Mouse (Mus musculus) spleen, embryonic (tissue): Measurements from ENCODE around the gene Msrb3.

Source experiments
- CTCF ChIA-PET: fragments of 350-600 bp; sonication (Branson Sonifier 250); formaldehyde crosslinking; loops from one replicate; lab custom pipeline; 2022; lab: Charles Lee

Msrb3 gene

DNA sequence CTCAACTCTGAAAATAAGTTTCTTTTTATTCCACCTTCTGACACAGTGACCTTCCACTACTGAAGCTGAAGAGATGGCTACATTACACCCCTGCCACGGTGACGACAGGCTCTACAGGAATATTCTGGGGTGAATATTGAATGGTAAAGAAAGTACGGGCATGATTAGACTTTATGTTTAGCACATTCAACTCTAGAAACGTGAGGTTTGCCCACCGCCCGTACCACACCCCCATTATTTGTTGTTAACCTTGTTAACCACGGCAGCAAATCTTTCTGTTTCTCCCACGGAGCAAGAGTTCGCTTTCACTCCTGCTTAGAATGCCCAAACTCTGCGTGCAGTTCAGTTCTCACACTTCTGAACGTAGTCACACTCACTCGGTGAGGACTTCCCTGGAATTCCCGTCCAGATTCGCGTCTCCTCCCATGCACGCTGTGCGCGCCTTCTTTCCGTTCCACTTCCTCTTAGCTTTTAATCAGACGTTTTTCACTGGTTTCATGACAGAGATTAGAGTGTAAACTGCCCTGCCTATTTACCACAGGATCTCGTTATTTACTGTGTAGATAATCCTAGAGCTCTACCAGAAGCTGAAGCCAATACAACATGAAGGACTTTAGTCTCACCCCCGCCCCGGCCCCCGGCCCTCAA lies 87.0 kb downstream of the Msrb3 start:
- CTCF ChIA-PET: interaction anchor here (0.6 kb wide), 1 partner anchor 222 kb away, joined by 7 read pairs; no protein-coding TSS in a partner anchor

DNA sequence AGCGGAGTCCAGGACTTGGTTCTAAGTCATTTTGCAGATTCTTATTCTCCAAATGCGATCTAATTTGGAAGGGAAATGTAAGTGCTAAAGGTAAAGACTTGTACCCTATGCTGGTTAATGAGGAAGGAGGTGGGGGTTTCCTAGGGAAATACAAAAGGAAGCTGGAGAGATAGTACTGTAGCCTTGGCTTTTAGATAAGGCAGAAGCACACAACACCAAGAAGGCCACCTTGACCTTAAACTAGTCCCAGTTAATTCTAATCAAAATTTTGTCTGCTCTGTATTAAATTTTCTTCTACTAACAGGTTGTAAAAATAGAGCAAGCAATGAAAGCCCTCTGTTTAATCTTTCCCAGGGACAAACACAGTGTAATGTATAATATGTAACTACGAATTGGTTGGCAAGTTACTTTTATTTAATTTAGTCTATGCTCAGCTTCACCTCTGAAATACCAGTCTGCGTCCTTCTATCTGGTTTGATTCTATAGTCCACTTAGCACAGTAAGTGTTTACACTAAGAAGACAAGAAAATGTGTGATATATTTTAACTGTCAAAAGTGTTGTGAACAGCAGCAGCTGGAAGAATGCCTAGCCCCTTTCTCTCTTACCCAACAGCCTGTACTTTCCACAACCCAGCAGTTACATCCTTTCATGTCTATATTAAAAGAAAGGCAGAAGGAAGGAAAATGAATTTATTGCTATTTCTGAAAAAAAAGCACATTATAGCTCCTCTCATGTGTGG lies 87.9 kb downstream of the Msrb3 start:
- CTCF ChIA-PET: no interaction called here

DNA sequence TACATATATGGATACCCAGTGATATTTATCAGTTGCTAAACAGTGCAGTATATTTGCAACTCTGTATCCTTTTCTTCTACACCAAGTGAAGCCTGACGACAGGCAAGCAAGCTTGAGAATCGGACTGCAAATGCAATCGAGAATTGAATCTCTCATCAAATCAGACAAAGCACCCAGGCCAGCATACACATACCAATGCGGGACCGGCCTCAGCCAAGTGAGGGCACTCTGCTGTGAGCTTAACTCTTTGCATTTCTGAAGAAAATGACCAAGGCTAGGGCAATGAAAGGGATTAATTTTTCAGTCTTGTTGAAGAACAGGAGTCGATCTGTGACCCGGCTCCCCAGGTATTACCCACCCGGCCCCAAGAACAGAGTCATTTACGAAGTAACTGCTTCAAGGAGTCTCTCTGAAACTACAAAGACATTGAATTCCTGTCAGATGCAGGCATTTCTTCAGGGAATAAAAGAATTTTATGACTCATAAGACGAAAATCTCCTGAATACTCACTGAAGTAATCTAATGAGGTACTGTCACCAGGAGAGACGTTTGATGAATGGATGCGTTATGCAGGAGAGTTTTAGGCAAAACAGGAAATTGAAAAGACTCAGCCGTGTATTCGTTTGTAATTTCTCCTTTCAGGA lies 88.7 kb downstream of the Msrb3 start:
- CTCF ChIA-PET: no interaction called here

DNA sequence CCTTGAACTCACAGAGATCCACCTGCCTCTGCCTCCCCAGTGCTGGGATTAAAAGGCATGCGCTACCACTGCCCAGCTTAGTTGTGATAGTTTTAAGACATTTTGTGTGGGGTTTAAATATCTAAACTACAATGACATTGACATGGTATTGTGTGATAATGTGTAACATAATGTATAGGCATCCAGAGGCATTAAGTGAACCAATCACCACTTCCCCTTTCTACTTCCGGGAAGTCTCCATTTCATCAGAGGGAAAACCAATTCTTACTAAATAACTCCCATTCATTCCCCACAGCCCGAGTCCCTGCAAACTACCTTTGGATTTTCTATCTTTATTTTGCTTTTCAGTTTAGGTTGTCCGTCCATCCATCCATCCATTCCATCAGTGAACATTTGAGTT lies 90.7 kb downstream of the Msrb3 start:
- CTCF ChIA-PET: interaction anchor here (0.7 kb wide), 1 partner anchor 68 kb away, joined by 3 read pairs; no protein-coding TSS in a partner anchor

DNA sequence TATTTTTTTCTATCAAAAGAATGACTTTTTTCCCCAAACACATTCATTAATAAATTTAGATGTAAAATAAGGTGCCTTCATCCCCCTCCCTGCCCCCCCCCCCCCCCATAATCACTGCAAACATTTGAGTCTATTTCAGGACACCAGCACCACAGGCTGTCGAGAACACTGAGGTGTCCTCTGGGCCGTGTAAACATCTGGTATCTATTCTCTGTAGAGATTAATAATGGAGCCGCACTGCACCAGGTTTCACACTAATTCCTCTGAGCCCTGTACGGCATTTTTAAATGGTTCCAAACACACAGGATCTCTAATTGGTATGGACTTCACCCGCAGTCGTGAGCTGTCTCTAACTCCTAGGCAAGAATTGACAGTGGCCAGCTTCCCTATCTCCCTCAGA lies 97.8 kb downstream of the Msrb3 start:
- CTCF ChIA-PET: no interaction called here

DNA sequence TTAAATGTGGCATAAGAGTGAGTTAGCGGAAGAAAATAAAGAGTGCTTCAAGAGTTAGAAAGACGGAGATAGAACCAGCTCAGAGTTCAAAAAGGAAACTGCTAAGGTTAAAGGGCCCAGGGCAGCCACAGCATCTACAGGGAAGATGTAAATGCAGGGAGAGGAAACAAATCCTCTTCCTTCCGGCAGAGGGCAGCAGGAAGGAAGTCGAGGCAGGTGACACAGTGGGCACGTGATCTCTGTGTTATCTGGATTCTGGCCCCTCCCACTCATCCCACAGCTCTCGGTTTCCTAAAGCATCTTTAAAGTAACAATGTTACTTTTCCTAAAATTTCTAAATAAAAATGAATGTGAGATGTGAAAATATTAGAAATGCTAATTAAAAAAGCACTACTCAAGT lies 99.4 kb downstream of the Msrb3 start:
- CTCF ChIA-PET: no interaction called here

DNA sequence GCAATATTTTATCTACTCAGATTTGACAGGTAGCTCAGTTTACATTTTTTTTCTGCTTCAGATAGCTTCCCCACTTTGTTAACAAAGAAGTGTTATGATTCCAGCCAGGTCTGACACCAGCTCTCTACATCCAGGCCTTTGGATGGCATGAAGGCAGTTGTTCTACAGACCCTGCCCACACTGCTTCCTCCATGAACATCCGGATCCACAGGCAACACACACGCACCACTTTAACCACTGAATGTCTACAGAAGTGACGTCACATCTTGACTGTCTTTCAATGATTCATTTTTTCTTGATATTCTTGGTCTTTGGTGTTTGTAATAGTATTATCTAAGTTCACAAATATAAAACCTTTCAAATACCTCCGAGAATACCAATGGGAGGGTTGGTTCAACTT lies 102.2 kb downstream of the Msrb3 start:
- CTCF ChIA-PET: no interaction called here

DNA sequence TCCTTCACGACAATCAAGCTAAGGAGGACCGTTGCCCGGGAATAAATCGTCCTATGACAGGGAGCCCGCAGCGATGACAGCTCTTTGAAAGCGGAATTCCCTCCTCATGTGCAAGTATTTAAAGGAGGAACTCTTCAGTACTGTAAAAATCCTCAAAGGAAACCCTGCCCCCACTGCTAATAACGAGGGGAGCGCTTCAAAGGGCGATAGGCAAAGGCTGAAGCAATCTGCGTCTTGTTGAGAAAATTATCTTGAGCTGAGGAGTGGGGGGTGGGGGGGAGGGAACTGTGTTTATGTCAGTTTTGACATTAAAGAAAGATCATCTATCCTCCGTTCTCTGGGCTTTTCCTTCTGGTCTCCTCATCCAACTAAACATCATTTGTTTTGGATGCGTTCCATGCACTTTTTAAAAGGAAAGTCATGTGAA lies 104.5 kb downstream of the Msrb3 start:
- CTCF ChIA-PET: no interaction called here

DNA sequence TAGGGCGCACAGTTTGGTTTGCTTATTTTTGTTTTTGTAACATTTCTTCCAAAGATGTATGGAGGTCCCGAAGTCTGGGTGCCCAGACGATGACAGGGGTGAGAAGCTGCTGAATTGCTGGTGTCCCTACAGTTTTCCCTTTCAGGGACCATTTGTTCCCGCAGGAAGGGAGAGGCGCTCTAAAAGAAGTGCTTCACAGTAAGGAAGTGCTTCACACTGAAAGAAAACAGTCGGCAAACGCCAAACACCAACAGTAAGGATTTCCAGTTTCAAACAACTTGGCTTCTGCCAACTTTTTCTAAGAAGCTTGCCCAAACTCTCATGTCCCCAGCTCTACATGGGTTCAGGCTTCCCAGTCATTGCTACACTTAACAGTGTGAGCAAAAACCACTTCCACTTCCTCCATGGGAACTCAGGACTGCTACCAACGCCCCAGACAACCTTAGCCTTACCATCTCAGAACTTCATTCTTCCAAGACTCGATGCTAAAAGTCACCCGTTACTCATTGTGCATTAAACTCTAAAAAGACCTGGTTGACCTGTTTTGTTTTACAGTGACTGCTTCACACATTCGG lies 106.6 kb downstream of the Msrb3 start:
- CTCF ChIA-PET: no interaction called here

DNA sequence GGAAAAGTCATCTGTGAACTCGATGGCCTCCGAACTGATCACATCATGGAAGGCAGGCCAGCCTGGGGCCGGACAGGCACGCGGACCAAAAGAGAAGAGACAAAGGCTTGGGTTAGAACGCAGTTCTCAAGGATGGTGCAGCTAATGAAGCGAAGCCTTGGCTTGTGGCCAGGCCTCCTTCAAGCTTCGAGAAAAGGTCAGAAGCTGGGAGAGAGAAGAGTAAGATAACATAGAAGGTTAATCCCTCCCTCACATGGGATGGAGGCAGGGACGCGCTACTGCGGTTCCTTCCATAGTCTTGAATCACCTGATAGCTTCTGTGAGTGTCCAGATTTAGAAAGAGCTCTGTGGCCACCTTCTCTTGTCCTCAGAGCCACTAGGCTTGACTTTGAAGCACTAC lies 107.5 kb downstream of the Msrb3 start:
- CTCF ChIA-PET: no interaction called here

DNA sequence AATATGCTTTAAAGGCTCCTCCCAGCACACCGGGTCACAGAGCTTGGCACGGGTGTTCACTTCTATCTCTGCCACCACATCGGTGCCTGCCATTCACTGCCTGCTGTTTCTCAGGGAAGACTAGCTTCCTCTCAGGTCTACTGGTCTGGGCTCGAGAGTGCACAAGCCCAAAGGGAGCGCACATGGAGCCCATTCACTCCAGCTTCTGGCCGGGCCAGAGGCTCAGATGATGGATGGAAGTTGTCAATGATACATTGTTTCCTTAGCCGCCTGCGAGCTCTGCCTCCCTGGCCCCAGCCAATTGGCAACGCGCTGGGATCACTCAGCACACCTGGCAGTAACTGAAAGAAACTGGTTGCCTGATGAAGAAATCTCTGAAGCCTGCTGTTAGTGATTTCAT lies 111.7 kb downstream of the Msrb3 start:
- CTCF ChIA-PET: no interaction called here

DNA sequence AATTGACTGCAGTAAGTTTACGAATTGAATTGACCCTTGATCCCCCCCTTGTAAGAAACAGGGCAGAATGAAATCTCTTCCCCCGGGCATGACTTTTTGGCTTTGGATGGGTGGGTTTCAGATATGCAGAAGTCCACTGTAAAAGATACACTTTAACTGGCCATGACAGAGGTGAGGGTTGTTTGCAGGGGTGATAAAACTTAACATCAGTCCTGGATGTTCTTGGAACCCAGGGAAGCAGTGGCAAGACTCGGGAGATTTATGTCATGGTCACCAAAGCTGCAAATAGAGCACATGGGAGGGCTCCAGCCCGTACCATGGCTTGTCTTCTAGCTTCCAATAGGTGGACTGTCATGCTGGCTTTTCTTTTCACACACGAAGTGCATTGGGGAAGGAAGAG lies 114.4 kb downstream of the Msrb3 start:
- CTCF ChIA-PET: no interaction called here

DNA sequence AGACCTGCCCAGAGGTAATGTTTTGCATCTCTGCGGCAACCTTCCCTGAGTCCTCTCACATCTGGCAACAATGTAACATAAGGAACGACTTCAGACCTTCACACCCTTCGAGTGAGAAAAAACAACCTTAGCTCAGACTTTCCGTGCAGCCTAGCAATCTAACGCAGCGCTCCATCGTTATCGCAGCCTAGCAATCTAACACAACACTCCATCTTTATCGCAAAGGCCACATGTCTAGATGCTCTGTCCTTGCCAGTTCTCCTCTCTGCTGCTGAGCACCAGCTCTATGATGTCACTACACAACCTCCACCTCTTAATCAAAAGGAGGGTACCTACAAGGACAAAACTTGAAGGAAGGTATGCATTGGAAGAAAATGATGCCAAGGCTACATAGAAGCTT lies 115.5 kb downstream of the Msrb3 start:
- CTCF ChIA-PET: no interaction called here

DNA sequence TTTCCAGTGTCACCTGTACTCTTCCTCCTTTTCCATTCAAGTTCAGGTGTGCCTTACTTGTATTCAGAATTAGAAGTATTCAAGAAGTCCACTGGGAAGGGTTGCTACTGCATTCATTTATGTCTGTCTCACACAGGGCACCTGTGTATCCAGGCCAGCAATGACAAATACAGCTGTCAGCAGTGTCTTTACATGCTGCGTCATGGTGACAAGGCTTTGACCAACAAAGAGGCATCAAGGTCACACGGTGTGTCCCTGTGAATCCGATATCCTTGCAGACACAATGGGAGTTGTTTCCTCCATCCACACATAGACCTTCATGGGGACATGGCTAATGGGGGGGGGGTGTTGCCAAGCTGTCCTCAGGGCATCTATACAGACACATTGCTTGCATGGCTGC lies 121.4 kb downstream of the Msrb3 start:
- CTCF ChIA-PET: no interaction called here

DNA sequence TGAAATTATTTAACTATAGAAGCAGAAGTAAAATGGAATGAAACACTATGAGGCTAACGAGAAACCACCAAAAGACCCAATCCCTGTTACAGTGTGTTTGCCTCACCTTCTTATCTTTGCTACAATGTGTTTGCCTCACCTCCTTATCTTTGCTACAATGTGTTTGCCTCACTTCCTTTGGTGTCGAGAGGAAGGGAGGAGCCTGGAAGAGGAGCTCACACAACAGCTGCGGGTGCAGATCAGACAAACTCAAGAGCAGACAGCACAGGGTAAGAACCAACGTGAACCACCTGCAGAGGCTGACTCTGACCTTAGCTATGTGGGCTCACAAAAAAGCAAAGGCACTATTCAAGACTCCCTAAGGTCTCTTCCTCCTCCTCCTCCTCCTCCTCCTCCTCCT lies 123.5 kb downstream of the Msrb3 start:
- CTCF ChIA-PET: no interaction called here

DNA sequence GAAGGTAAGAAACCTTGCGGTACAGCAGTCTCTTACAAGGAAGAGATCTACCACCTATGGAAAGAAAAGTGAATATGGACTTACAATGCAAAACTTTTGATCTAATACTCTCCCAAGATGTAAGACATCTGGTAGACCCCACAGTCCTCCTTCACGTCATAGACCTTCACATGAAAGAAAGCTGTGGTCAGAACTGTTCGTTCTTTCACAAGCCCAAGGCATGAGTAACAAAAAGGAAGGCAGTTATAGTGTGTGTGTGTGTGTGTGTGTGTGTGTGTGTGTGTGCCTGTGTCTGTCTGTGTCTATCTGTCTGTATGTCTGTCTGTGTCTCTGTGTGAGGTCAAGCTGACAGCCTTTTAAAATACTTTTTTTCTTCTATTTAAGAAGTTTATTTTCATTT lies 131.5 kb downstream of the Msrb3 start:
- CTCF ChIA-PET: no interaction called here

DNA sequence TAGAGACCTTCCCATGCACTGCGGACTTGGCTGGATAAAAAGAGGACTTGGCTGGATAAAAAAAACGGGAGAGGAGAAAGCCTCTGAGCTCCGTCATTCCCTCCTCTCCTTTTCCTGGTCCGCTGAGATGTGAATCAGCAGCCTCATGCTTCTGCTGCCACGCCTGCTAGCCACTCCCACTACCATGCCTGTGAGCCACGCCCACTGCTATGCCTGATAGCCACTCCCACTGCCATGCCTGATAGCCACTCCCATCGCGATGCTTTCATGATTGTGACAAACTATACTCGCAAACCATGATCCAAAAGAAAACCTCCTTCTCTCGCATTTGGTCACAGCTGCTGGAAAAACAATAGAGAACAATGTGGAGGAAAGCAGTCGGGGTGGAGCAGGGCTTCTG lies 133.5 kb downstream of the Msrb3 start:
- CTCF ChIA-PET: no interaction called here

DNA sequence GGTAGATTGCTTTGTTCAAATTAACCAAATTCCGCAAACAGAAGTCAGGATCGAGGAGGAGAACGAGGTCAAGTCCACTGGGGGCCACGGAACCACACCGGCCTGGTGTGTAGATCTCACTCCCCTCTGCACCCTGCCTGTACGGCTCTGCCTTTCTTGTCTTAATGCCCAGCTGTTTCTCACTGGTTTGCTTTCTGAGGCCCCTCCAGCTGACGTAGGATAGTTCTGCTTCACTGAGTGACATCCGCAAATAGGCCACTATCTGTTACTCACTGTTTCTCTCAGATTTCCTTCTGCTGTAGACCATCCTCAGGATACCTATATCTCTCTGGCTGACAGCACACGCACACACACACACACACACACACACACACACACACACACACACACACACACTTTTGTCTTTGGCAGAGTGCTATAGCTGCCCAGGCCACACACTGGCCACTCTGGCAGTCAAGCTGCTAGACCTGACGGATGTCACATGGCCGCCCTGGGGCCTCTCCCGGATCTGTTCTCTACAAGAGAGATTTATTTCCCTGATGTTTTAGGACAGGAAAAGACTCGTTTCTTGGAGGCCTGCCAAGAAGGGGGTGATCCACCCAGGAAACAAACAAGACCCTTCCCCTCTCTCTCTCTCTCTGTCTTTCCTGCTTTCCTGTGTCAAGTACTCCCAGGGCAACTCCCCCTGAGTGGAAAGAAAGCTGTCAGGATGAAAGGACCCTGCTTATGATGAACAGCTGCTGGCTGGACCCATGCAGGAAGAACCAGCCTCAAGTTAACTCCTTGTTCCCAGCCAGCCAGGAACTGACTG lies 135.0 kb downstream of the Msrb3 start:
- CTCF ChIA-PET: no interaction called here

DNA sequence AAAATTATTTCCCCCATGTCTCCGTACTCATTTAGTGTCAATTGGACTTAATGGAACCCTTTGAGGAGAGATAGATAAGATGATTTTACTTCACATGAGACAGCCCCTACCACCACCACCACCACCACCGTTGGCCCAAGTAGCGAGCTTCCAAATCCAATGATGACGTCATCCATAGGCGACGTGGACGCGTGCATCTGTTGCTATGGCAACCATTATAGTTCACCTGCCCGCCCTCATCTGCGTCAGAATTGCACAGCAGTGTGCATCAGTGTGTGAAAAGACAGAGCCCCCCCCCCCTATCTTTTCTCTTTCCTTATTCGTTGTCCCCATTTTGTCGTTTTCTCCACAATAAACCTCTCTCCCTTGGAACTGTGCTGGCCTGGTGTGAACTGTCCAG lies 135.9 kb downstream of the Msrb3 start:
- CTCF ChIA-PET: no interaction called here

DNA sequence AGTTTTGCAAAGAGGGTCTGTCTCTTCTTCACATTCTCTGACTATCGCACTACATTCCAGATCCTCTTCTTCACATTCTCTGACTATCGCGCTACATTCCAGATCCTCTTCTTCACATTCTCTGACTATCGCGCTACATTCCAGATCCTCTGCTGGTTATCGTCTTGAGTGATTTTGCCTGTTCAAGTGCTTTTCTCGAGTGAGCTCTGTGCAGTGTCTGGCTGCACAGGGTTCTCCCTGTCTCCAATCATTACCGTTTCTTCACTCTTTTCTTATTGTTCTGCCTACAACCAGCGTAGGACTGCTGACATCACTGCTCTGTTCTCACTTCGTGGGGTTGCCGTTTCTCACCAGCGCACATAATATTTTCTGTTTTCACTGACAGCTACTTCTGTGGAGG lies 138.2 kb downstream of the Msrb3 start:
- CTCF ChIA-PET: no interaction called here

DNA sequence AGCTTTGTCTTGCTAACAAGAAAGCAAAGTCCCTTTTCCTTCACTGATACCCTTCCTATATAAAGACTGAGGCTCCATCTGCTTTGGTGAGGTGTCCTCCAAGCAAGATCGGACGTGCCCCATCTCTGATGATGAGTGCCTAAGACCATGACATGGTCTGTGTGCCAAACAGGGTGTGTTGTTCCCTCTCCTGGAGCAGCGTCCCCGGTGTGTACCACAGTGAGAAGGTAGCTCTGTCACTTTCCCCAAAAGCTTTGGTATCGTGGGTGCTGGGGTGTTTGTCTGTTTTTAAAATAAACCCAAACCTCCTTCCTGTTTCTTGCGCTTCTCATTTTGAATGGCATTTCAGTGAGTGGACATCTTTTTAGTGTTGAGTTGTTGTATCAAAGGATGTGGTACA lies 139.0 kb downstream of the Msrb3 start:
- CTCF ChIA-PET: no interaction called here

DNA sequence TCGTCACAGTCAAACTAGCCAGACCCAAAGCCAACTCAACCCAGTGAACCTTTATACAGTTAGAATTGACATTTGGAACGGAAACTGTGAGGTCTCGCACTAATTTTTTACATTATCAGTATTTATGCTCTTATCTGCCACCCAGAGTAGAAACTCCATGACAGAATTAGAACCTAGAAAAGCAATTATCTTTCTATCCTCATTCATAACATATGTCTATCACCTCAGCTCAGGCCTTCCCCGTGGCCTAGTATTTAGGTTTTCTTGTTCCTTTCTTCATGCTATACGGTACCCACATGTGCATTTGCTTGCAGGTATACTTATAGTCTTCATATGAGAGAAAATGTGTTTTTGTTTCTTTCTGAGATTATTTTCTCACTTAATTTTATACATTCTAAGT lies 146.4 kb downstream of the Msrb3 start:
- CTCF ChIA-PET: interaction anchor here (0.5 kb wide), 1 partner anchor 8 kb away, joined by 4 read pairs; no protein-coding TSS in a partner anchor
